Mouse (Mus musculus) subcutaneous adipose tissue, adult 2 months (tissue): Measurements from ENCODE around the gene Hdac8. TPM values are rescaled to one million over a fixed set of nuclear protein-coding genes. Genes with fewer than 3 reads are reported as not detected.

Experiments
- polyA plus RNA-seq: library from polyadenylated mRNA; depleted of rRNA; stranded (reverse); fragments of >200 nt; gene quantifications from 2 replicates; pipeline ENCODE4 v1.2.3, GENCODE M21; 2012; ENCODE audit warnings: low replicate concordance; rRNA removed

Gene Hdac8
- 4.4 and 7.6 TPM in 2 replicates for polyA plus RNA-seq

DNA sequence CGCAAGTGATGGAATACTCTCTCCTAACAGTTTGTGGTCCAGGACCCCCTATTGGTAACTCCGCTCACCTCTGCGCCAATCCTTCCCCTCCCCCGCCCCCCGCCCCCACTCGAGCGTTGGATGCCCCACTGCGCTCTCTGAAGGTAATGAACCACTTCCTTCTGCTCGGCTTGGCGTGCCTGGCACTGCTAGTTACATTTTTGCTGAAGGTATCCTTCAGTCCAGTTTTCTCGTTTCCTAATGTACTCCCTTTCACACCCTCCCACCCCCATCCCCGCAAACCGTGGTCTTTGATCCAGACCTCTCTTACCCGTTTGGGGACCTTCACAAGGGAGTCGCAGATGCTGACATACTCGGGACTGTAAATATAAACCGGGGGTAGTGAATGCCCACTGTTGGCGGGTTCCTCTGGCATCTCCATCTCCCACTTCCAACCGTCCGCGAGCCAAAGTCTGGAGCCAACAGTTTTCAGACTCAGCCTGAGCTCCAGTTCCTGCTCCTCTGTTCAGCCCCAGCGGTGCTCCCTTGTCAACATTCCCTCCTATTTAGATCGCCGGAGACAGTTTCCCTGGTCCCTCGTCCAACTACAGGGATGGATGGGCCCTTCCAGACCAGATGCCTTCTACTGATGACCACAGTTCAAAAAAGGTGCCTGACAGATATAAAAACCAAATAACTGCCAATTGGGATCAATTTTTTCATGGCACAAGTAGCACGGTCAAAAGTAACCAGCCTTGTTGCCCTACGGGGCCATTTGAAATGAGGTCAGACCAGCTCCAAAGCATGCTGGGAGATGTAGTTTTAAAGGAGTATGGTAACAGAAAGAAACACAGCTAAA lies at the start of gene Hdac8:
Hdac8 (minus strand) TSS at position 716 of the 838 bp plus-strand sequence.

GRCm38 (mm10) chrX:102251937-102252860 lies 253.0 kb downstream of the Hdac8 start, which contains the start of gene Cited1:
Gene Cited1, minus strand, starts transcription at chrX:102252181.

Other genes starting within 250 kb of the Hdac8 start
- 6.8 and 8.9 TPM in 2 replicates for gene Phka1, start 138.9 kb upstream of the Hdac8 start, polyA plus RNA-seq
- gene Gm3880, start 181.6 kb upstream of the Hdac8 start, polyA plus RNA-seq = not detected in 2 replicates
- gene Gm9112, start 202.3 kb upstream of the Hdac8 start, polyA plus RNA-seq = not detected in 2 replicates
- gene Dmrtc1b, start 202.5 kb upstream of the Hdac8 start, polyA plus RNA-seq = not detected in 2 replicates